Mouse (Mus musculus) lung, adult 10 weeks (tissue): Measurements from ENCODE around the gene Odf3. TPM values are rescaled to one million over a fixed set of nuclear protein-coding genes. Genes with fewer than 3 reads are reported as not detected.

Source experiments
- polyA plus RNA-seq: library from polyadenylated mRNA; stranded (reverse); fragments of 350-450 nt; fragmentation: Illumina TruSeq; extraction: RNeasy Lipid Tissue Mini Kit (QIAGEN cat#74804); gene quantifications from one replicate; pipeline ENCODE4 v1.2.3, GENCODE M21; 2014; ENCODE audit warnings: low read depth, low replicate concordance; ENCODE audit not compliant: insufficient read depth

Odf3 gene
- polyA plus RNA-seq, result not detected

DNA sequence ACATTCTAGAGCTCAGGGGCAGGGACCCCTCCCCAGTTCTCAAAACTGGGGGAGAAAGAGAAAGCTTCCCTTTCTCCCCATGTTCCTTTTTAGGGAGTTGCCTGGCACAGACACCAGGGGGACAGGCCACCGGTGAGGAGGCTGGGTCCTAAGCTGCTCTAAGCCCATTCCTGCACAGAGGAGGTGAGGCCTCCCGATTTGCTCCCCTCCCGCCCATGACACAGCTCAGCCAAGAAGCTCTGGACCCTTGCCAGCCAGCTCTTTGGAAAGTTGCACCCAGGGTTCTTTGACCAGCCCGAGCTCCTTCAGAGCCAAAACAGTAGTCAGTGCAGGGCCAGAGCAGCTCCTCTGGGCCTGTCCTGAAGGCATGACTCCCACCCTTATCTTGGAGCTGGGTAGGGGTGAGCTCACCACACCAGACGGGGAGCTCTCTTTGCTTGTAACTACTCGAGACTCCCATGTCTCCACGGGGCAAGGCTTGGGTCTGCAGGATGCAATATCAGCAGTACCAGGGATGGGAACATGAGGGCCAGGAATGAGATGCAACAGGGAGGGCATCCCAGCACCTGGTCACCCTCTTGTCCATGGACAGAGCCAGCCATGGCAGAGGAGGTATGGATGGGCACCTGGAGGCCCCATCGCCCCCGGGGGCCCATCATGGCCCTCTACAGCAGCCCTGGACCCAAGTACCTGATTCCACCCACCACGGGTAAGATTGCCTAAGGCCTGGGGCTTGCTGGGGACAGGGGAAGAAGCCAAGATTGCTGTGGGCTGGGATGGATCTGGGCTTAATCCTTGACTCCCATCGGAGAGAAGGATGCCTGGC lies at the start of gene Odf3:
TSS of gene Odf3 (plus strand) at position 51 of the 826 bp plus-strand sequence.

DNA sequence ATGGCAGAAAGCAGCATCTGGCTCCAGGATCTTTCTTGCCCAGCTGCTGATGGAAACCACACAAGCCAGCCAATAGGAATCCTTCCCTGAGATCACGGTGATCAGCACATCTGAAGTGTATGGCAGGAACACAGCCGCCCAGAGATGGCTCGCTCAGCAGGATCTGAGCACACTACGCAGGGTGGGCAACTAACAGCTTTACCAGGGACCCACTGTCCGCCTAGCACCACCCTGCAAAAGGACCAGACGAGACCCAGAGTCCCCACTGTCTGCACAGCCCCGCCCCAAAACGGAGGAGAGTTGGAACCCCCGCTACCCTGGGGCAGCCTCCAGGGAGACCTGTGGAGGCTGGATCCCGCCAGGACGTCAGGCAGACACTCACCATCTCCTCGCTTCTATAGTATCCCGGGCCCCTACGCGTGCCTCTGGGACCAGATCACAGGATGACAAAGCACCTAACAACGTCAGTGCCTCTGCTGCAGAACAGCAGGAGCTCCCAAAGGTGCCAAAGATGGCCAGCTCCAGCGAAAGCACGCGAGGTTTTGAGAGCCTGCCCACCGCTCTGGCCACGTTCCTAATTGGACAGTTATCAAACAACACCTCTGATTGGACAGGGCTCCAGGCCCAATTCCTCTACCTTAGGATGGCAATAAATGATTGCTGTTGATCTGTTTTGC lies 25.8 kb upstream of the Odf3 start, which contains the start of gene Zfp941:
TSS of gene Zfp941 (minus strand) at position 526 of the 677 bp plus-strand sequence.

DNA sequence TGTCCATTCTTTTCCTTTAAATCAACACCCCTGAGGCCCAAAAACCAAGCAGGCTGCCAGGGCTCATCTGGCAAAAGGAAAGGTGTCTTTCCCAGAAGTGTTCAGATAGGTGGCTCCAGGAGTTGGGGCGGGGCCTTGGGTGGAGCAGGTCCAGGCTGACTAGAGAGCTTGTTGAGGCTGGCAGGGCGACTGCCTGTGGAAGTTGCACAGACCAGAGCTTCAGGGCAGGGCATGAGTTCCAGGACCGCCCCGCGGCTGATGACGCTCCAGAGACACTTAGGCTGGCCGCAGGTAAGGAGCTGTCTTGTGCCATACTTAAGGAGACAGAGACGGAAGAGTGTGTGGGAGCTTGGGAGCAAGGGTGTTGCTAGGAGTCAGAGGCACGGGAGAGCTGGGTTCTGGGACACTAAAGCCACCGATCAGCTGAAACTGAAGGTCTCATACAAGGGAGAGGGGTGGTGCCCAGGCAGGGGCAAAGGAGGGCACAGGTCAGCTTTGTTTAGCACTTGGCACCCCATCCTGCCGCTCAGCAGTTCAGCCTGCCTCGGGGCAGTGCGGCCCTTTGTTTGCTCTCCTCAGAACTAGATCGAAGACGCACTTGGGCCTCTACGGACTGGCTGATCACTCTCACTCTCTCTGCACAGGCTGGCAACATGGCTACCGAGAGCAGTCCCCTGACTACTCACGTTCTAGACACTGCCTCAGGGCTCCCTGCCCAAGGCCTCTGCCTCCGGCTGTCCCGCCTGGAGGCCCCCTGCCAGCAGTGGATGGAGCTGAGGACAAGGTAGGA lies 12.4 kb upstream of the Odf3 start, which contains the start of gene Urah:
TSS of gene Urah (plus strand) at position 51 of the 790 bp plus-strand sequence.

DNA sequence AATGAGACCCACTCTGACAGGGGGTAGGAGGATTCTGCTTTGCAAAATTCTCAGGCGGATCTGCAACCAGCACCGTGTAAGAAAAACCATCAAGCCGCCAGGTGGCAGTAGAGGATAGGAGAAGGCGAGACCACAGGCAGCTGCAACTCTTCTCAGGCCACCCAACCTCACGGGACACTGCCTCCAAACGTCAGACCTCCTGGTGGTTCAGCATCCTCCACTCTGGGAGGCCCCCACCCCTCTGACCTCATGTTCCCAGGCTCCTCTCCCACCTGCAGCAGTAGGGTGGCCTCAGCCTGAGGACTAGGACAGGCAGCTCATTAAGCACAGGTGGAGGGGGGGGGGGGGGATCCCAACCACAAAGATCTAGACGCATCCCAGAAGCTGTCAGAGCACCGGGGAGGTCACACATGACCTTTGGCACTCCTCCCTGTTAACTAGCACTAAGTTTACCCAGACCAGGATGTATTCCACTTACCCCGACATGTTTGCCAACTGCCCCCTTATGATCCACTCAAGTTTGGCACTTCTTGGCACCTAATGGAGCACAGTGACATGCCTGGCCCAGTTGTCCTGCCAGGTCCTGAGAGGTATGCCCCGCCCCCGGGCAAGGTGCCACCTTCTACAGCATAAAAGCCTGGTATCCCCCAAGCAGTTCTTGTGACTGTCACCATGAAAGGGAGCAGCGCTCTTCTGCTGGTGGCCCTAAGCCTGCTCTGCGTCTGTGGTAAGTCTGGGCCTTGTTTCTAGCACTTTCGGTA lies 2.5 kb upstream of the Odf3 start, which contains the start of gene Scgb1c1:
TSS of gene Scgb1c1 (plus strand) at position 643 of the 761 bp plus-strand sequence.

DNA sequence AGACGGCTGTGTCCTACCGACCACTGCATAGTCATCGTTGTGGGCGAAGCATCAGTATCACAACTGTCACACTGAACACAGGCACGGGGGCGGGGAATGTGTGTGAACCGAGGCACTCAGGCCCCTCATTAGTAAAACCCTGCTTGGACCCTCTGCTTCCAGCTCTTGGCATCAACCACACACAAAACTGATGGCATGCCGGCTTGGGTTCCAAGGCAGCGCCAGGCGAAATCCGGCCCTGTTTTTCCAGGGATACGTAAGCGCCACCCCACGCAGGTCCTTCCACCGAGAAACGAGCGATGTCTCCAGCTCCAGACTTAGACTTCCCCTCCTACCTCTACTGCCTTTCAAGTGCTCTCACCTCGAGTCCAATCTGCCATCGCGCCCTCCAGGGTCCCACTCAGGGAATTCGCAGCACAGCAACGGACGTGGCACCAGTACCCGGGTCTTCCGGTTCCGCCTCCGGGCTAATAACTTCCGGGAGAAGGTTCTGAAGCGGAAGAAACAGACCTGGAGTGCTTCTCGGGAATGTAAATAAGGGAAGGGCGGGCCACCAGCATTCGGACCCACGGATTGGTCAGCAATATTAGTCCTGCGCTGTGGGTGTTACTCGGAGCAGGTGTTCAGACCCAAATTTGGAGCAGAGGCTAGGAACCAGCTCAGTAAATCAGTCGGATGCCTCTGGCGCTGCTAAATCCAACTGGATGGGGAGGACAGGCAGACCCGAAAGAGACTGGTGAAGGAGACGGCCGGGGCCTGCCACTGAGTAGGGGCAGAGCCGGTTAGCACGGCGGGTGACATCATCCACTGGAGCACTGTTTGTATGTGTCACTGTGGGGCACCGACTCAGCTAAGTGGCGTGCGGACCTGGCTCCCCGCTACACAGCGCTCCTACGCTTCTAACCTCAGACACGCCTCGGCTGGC lies 8.5 kb downstream of the Odf3 start, which contains the start of gene Gm45785:
TSS of gene Gm45785 (minus strand) at position 472 of the 925 bp plus-strand sequence.

DNA sequence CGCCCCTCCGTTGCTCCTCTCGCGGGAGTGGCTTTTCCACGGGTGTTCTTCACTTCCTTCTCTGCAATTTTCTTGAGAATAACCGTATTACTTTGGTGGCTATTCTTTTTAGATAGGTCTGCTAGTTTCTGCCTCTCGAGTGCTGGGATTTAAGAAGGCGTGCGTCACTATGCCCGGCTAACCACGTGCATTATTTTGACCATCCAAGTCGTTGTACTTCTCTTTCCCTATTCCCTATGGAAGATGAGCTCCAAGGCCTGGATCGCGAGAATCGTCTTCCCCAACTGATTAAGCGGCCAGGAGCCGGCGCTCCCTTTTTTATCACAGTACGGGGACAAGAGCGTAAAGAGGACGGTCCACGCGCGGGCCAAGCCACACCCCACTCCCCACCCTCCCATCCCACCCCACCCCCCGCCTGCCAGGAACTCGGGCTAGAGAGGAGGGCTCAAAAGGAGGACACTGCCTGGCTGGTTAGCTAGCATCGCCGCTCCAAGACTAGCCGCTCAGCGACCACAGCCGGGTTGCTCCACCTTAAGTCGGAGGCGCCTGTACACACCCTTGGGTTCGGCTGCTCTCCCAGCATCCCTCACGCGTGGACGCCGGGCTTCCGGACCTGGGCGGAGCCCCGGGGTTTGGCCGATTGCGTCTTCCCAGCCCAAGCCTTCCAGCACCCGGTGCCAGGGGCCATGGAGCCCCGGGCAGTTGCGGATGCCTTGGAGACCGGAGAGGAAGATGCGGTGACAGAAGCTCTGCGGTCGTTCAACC lies 9.4 kb downstream of the Odf3 start, which contains the start of gene Ric8a:
TSS of gene Ric8a (plus strand) at position 173 of the 765 bp plus-strand sequence.

DNA sequence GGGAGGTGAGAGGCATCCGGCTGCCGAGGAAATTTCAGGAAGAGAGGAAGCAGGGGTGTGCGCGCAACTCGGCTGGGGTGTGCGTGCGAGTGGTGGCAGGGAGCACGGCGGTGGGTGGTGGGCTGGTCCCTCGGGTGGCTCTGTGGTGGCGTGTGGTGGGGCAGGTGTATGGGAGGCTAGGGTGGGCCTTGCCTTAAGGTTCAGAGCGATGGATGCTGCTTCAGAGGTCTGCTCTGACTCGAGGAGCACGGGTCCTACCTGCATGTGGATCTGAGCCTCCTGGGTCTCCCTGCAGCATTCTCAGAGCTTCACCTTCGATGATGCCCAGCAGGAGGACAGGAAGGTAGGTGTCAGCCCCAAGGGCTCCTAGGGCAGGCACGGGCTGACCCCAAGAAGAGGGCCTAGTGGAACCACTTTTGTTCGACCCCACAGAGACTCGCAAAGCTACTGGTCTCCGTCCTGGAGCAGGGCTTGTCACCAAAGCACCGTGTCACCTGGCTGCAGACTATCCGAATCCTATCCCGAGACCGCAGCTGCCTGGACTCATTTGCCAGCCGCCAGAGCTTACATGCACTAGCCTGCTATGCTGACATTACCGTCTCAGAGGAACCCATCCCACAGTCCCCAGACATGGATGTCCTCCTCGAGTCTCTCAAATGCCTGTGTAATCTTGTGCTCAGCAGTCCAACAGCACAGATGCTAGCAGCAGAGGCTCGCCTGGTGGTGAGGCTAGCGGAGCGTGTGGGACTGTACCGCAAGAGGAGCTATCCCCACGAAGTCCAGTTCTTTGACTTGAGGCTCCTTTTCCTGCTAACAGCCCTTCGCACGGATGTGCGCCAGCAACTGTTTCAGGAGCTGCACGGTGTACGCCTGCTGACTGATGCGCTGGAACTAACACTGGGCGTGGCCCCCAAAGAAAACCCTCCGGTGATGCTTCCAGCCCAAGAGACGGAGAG lies 10.2 kb downstream of the Odf3 start, which contains the start of gene Bet1l:
TSS of gene Bet1l (minus strand) at position 28 of the 956 bp plus-strand sequence.

DNA sequence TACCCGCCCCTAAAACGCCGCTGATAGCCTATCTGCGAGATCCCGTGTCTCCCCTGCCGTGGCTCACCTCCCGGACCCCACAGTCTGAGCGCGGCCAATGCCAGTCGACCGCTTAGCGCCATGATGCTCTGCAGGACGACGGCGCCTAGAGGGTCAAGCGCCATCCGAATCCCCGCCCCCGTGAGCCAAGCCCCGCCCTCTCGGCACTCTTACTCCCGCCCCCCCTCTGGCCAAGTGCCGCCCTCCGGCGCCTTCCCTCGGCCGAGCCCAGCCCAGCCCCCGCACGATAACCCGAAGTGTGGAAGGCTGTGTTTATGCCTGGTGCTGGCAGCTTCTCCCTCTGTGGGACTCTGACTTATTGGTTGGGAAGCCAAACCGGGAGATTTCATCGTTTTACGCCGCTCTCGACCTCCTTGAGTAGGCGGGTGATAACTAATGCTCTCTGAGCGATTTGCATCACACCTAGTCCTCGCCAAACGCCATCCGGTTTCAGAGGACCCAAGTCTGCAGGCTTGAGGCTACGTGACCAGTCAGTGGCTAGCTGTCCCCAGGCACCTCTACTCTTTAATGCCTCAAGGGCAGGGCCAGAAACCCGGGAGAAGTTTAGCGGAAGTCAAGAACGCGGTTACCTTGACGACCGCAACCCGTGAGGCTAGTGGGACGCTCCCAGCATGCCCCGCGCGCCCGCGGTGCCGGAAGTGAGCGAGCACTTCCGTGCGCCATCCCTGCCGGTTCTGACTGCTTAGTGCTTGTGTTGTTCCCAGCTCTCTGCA lies 34.3 kb downstream of the Odf3 start, which contains the start of the genes Psmd13 and Sirt3:
TSS of gene Psmd13 (plus strand) at position 273 of the 773 bp plus-strand sequence.
TSS of gene Sirt3 (minus strand) at position 614 of the 773 bp plus-strand sequence.

DNA sequence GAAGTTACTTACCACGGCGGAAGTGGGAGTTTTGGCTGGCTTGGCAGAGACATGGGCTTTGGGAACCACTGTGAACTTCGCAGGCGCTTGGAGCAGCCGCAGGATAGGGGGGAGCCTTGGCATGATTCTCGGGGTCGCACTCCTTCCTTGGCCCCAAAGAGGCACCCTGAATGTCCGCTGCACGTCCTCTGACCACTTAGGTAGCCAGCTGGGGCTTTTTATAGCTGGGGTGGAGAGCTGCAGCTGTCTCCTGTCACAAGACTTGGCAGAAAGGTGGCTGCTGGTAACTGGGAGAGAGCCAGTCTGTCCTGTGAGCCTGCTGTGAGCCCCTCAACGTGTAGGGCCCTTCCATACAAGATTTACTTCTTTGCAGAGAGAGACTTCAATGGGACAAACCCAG lies 52.6 kb downstream of the Odf3 start, which contains the start of gene Cox8b:
TSS of gene Cox8b (minus strand) at position 227 of the 400 bp plus-strand sequence.

Other genes with a start within 250 kb of the Odf3 start
- not detected for gene Olfr46, start 246.5 kb upstream of the Odf3 start, polyA plus RNA-seq
- not detected for gene Olfr61, start 218.8 kb upstream of the Odf3 start, polyA plus RNA-seq
- not detected for gene Olfr53, start 201.4 kb upstream of the Odf3 start, polyA plus RNA-seq
- not detected for gene Olfr539, start 187.9 kb upstream of the Odf3 start, polyA plus RNA-seq
- gene Olfr45, start 165.9 kb upstream of the Odf3 start, polyA plus RNA-seq, result not detected
- not detected for gene Olfr541, start 150.5 kb upstream of the Odf3 start, polyA plus RNA-seq
- gene Cyp2e1, start 84.1 kb upstream of the Odf3 start, polyA plus RNA-seq, result 65.6 TPM
- not detected for gene Syce1, start 60.0 kb upstream of the Odf3 start, polyA plus RNA-seq
- 0.07 TPM for gene Zfp941, start 25.6 kb upstream of the Odf3 start, polyA plus RNA-seq
- 18.9 TPM for gene Urah, start 12.8 kb upstream of the Odf3 start, polyA plus RNA-seq
- gene Scgb1c1, start 2.3 kb upstream of the Odf3 start, polyA plus RNA-seq, result 83.0 TPM
- gene Gm45785, start 8.5 kb downstream of the Odf3 start, polyA plus RNA-seq, result not detected
- gene Ric8a, start 9.2 kb downstream of the Odf3 start, polyA plus RNA-seq, result 54.0 TPM
- gene Bet1l, start 9.8 kb downstream of the Odf3 start, polyA plus RNA-seq, result 29.7 TPM
- 114 TPM for gene Psmd13, start 34.2 kb downstream of the Odf3 start, polyA plus RNA-seq
- 15.3 TPM for gene Sirt3, start 34.5 kb downstream of the Odf3 start, polyA plus RNA-seq
- 141 TPM for gene Cox8b, start 52.6 kb downstream of the Odf3 start, polyA plus RNA-seq
- gene Nlrp6, start 73.1 kb downstream of the Odf3 start, polyA plus RNA-seq, result not detected
- gene Pgghg, start 93.6 kb downstream of the Odf3 start, polyA plus RNA-seq, result 13.7 TPM
- 1.2 TPM for gene Ifitm5, start 102.5 kb downstream of the Odf3 start, polyA plus RNA-seq
- gene Gm45717, start 108.1 kb downstream of the Odf3 start, polyA plus RNA-seq, result not detected
- 663 TPM for gene Ifitm2, start 108.2 kb downstream of the Odf3 start, polyA plus RNA-seq
- gene Ifitm1, start 119.4 kb downstream of the Odf3 start, polyA plus RNA-seq, result 139 TPM
- gene Ifitm3, start 163.0 kb downstream of the Odf3 start, polyA plus RNA-seq, result 811 TPM
- 21.7 TPM for gene Ifitm6, start 170.1 kb downstream of the Odf3 start, polyA plus RNA-seq
- not detected for gene Gm17387, start 181.3 kb downstream of the Odf3 start, polyA plus RNA-seq
- gene B4galnt4, start 213.3 kb downstream of the Odf3 start, polyA plus RNA-seq, result not detected
- 12.5 TPM for gene Pkp3, start 230.4 kb downstream of the Odf3 start, polyA plus RNA-seq